Mouse (Mus musculus) lung, adult 2 months (tissue): ENCODE data around the gene Ttc23.

Source experiments
- CTCF ChIP-seq: fragments of 200-500 bp; IDR thresholded peaks from 2 replicates; pipeline ENCODE4 v1.5.1; 2011; ENCODE audit warnings: mild to moderate bottlenecking, low read length, control low read depth; ENCODE audit not compliant: insufficient read depth
- POLR2A ChIP-seq: fragments of 200-500 bp; IDR thresholded peaks from 2 replicates; pipeline ENCODE4 v1.6.1; 2011; ENCODE audit warnings: low read depth, mild to moderate bottlenecking, control low read depth, low read length, borderline replicate concordance; ENCODE audit errors: extremely low read depth

DNA sequence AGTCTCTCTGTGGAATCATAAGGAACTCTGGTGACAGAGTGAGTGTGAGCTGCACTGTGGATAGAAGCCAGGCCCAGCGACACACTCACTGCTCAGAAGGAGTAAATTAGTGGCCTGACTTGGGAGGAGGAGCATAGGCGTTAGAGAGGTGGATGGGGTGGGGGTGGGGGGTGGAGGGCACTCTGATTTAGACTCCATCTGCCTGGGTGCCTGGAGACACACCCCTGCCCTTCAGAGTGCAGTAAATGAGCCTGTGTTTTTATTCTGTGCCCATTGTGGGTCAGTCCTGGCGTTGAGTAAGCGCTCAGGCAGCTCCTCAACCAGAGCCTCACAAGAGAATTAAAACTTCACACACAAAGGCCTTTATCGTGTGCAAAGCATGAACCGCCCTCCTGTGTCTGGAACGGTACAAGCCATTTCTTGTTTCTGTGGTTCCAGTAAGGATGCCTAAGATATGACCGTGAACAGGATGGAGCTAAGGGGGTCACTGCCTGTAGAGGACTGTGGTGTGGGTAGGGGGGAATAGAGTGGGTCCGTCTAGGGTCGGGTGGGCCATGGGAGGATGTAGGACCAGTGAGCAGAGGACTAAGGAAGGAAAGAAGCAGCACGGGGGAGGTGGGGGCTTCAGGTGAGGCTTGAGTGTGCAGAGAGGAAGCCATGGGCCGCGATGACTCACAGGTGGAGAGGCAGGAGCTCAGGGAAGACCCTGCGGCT, 16.9 kb downstream of the Ttc23 start:
- TF ChIP-seq POLR2A (no peak), CTCF (no peak)
